Mouse (Mus musculus) limb, embryonic 14.5 days (tissue): ENCODE results near the gene Kit. TPM values are rescaled to one million over a fixed set of nuclear protein-coding genes. Genes with fewer than 3 reads are reported as not detected.

ENCODE experiments used
- ATAC-seq: fragments of 200-750 bp; cut with Nextera tagmentation; 2 replicates; pipeline ENCODE4 v1.8.0; 2017; ENCODE audit warnings: low read depth, moderate number of reproducible peaks, moderate TSS enrichment; ENCODE audit not compliant: low FRiP score
- DNase-seq: peaks from one replicate; pipeline ENCODE4 v3.0.0-alpha.2; 2015; ENCODE audit warnings: low spot score
- H3K27ac ChIP-seq: fragments of 300-500 bp; sonication (generic); replicated peaks from 2 replicates; pipeline ENCODE4 v1.5.1; 2014; ENCODE audit warnings: low read depth, mild to moderate bottlenecking, low read length, moderate library complexity, mixed read lengths
- H3K27me3 ChIP-seq: fragments of 300-500 bp; sonication (generic); 2 replicates; pipeline ENCODE4 v1.6.1; 2014; ENCODE audit warnings: low read length, mixed read lengths; ENCODE audit not compliant: control insufficient read depth, insufficient read depth
- H3K36me3 ChIP-seq: fragments of 300-500 bp; sonication (generic); 2 replicates; pipeline ENCODE4 v1.6.1; 2014; ENCODE audit warnings: mild to moderate bottlenecking, low read length, moderate library complexity, mixed read lengths; ENCODE audit not compliant: control insufficient read depth, insufficient read depth
- H3K4me1 ChIP-seq: fragments of 300-500 bp; sonication (generic); 2 replicates; pipeline ENCODE4 v1.6.1; 2014; ENCODE audit warnings: antibody characterized with exemption, low read length, mixed read lengths; ENCODE audit not compliant: control insufficient read depth, insufficient read depth
- H3K4me2 ChIP-seq: fragments of 300-500 bp; sonication (generic); replicated peaks from 2 replicates; pipeline ENCODE4 v1.6.1; 2014; ENCODE audit warnings: low read depth, mild to moderate bottlenecking, low read length, moderate library complexity; ENCODE audit not compliant: severe bottlenecking
- H3K4me3 ChIP-seq: fragments of 300-500 bp; sonication (generic); replicated peaks from 2 replicates; pipeline ENCODE4 v1.5.1; 2014; ENCODE audit warnings: low read length
- H3K9ac ChIP-seq: fragments of 300-500 bp; sonication (generic); 2 replicates; pipeline ENCODE4 v1.6.1; 2014; ENCODE audit warnings: mild to moderate bottlenecking, low read depth, low read length, moderate library complexity; ENCODE audit not compliant: severe bottlenecking
- H3K9me3 ChIP-seq: fragments of 300-500 bp; sonication (generic); 2 replicates; pipeline ENCODE4 v1.6.1; 2016; ENCODE audit warnings: low read length; ENCODE audit not compliant: control insufficient read depth
- POLR2A ChIP-seq: fragments of 200-500 bp; IDR thresholded peaks from 2 replicates; pipeline ENCODE4 v1.8.0; 2012; ENCODE audit warnings: inconsistent platforms, mild to moderate bottlenecking, moderate library complexity, borderline replicate concordance; ENCODE audit not compliant: insufficient read depth, insufficient read length; ENCODE audit errors: extremely low read depth
- WGBS: fragments of 180-500 bp; shearing (Covaris S2); extraction: QIAGEN DNeasy Blood & Tissue Kit; methylation state at CpG from one replicate; pipeline ENCODE4 v1.1.7; 2014; 5-methylcytosine and 5-hydroxymethylcytosine counted together
- polyA plus RNA-seq, 2 experiments: library from polyadenylated mRNA; depleted of rRNA in 1 of 2; stranded (reverse) in 1 of 2; unstranded in 1 of 2; fragments of >200 nt; fragmentation: Nextera tagmentation in 1 of 2; extraction: Ambion mirVana in 1 of 2; gene quantifications; 2 replicates each; pipeline versions ENCODE4 v1.2.1 to v1.2.3; 2012 to 2014

Gene Kit
- polyA plus RNA-seq, 2 experiments, result 16.1 to 17.7 TPM

GRCm38 (mm10) chr5:75699516-75699915 lies 124.8 kb downstream of the Kit start:
- Histone ChIP-seq H3K4me2 (no peak overlapping the region), H3K4me1 (no peaks in the 10 kb centered on the region), H3K27me3 (no peaks in the 10 kb centered on the region), H3K27ac (no peak overlapping the region), H3K36me3 (no peaks in the 10 kb centered on the region), H3K9me3 (0 out of 2 replicates have a peak, but pooled peaks cover 2% of the 10 kb centered on the region), H3K9ac (no peak overlapping the region), H3K4me3 (no peak overlapping the region)
- ATAC-seq (no peak), DNase-seq (no peak)
- TF ChIP-seq POLR2A, result no peak
- WGBS, result 70% methylated on average over 9 of the region's 9 CpGs

- Histone ChIP-seq H3K27me3 (no peaks in the 10 kb centered on the region), H3K27ac (no peak overlapping the region), H3K4me2 (no peak overlapping the region), H3K9me3 (0 out of 2 replicates have a peak, but pooled peaks cover 2% of the 10 kb centered on the region), H3K36me3 (no peaks in the 10 kb centered on the region), H3K9ac (no peak overlapping the region), H3K4me3 (no peak overlapping the region), H3K4me1 (no peaks in the 10 kb centered on the region)
- no peak for TF ChIP-seq POLR2A
- 80% methylated on average over 12 of the region's 12 CpGs for WGBS
- DNase-seq (peak; percentile 28), ATAC-seq (peak; percentile 44; the same call in 1 of the 2 replicates)
These were observed 126.9 kb downstream of the Kit start for GRCm38 (mm10) chr5:75701662-75702061.

- WGBS, result 92% methylated on average over 8 of the region's 8 CpGs
- ATAC-seq, result no peak
- Histone ChIP-seq H3K36me3 (no peaks in the 10 kb centered on the region), H3K4me1 (no peaks in the 10 kb centered on the region), H3K9ac (no peak overlapping the region), H3K27ac (no peak overlapping the region), H3K27me3 (no peaks in the 10 kb centered on the region), H3K4me3 (no peak overlapping the region), H3K4me2 (no peak overlapping the region), H3K9me3 (0 out of 2 replicates have a peak, but pooled peaks cover 2% of the 10 kb centered on the region)
- no peak for DNase-seq
- no peak for TF ChIP-seq POLR2A
These were observed 127.4 kb downstream of the Kit start for GRCm38 (mm10) chr5:75702080-75702479.

- H3K9ac ChIP-seq, result no peak overlapping the region
- H3K36me3 ChIP-seq, result no peaks in the 10 kb centered on the region
- no peak for ATAC-seq
- no peak for DNase-seq
- 0 out of 2 replicates have a peak, but pooled peaks cover 2% of the 10 kb centered on the region for H3K9me3 ChIP-seq
- no peak overlapping the region for H3K27ac ChIP-seq
- WGBS, result 67% methylated on average over 7 of the region's 7 CpGs
- TF ChIP-seq POLR2A, result no peak
- no peak overlapping the region for H3K4me2 ChIP-seq
- no peaks in the 10 kb centered on the region for H3K27me3 ChIP-seq
- H3K4me1 ChIP-seq, result no peaks in the 10 kb centered on the region
- no peak overlapping the region for H3K4me3 ChIP-seq
These were observed 130.0 kb downstream of the Kit start for GRCm38 (mm10) chr5:75704584-75705175.

GRCm38 (mm10) chr5:75705421-75705820 lies 130.7 kb downstream of the Kit start:
- H3K27me3 ChIP-seq, result no peaks in the 10 kb centered on the region
- no peak overlapping the region for H3K27ac ChIP-seq
- DNase-seq (peak; percentile 10), ATAC-seq (no peak)
- H3K4me2 ChIP-seq, result no peak overlapping the region
- no peak overlapping the region for H3K9ac ChIP-seq
- 0 out of 2 replicates have a peak, but pooled peaks cover 2% of the 10 kb centered on the region for H3K9me3 ChIP-seq
- 95% methylated on average over 1 of the region's 1 CpGs for WGBS
- H3K4me3 ChIP-seq, result no peak overlapping the region
- TF ChIP-seq POLR2A, result no peak
- H3K36me3 ChIP-seq, result no peaks in the 10 kb centered on the region
- no peaks in the 10 kb centered on the region for H3K4me1 ChIP-seq
